Mouse (Mus musculus): Measurements from ENCODE around the gene Slc18b1. TPM values are rescaled to one million over a fixed set of nuclear protein-coding genes. Genes with fewer than 3 reads are reported as not detected.

Gene Slc18b1
- polyA plus RNA-seq, 1 experiment: 7.0 TPM

DNA sequence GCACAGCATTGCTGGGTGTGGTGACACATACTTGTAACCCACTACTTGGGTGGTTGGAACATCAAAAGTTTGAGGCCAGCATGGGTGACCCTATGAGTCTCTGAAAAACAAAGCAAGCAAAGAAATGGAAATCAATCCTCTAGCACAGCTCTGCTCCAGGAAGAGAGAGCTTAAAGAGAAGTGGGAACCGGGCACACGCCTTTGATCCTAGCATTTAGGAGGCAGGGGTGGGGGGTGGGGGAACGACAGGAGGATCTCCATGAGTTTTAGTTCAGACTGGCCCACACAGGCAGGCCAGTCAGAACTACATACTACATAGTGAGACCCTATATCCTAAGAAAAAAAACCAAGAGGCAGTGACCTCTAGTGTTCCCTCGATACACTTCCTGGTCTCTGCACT is 9.4 kb downstream of the Slc18b1 start:
- Histone ChIP-seq H3K4me3 (no peak overlapping the region), H3K4me2 (ENCODE audit: low read depth) (no peak overlapping the region), H3K27me3 (ENCODE audit: control insufficient read depth, insufficient read depth, insufficient read length) (no peaks in the 10 kb centered on the region), H3K79me2 (ENCODE audit: control insufficient read depth, insufficient read depth) (no peaks in the 10 kb centered on the region), H3K36me3 (ENCODE audit: control insufficient read depth, insufficient read depth) (peaks cover 13% of the 10 kb centered on the region), H3ac (ENCODE audit: control insufficient read depth, insufficient read length) (no peak overlapping the region)
- no peak for TF ChIP-seq MYOG (IDR thresholded peaks at IDR 0.05; ENCODE audit: control insufficient read depth in 1 of 3, insufficient read depth in 1 of 3, insufficient read length in 2 of 3, low read depth in 2 of 3)
- no peak for TF ChIP-seq CEBPB (IDR thresholded peaks at IDR 0.05; ENCODE audit: insufficient read depth, poor library complexity, severe bottlenecking)
- no peak for TF ChIP-seq POLR2AphosphoS2 (IDR thresholded peaks at IDR 0.05; ENCODE audit: insufficient read length, low read depth)
- TF ChIP-seq REST (IDR thresholded peaks at IDR 0.05; ENCODE audit: insufficient read depth, insufficient read length): no peak
- no peak for TF ChIP-seq POLR2A (IDR thresholded peaks at IDR 0.05; ENCODE audit: insufficient read length, low read depth)
- TF ChIP-seq SRF (IDR thresholded peaks at IDR 0.05; ENCODE audit: control insufficient read depth, insufficient read length, low read depth): no peak
- no peak for TF ChIP-seq MYOD1 (IDR thresholded peaks at IDR 0.05; ENCODE audit: control insufficient read depth in 1 of 3, insufficient read length in 2 of 3, low read depth in 2 of 3)
- TF ChIP-seq USF1 (IDR thresholded peaks at IDR 0.05; ENCODE audit: low read depth): no peak
- no peak for TF ChIP-seq MAX (IDR thresholded peaks at IDR 0.05; ENCODE audit: low read depth)
- no peak for TF ChIP-seq E2F4 (IDR thresholded peaks at IDR 0.05; ENCODE audit: insufficient read depth)
- no peak for TF ChIP-seq TCF12 (IDR thresholded peaks at IDR 0.05; ENCODE audit: insufficient read depth, poor library complexity, severe bottlenecking)
- no peak for TF ChIP-seq TCF3 (IDR thresholded peaks at IDR 0.05; ENCODE audit: insufficient read length, low read depth)

DNA sequence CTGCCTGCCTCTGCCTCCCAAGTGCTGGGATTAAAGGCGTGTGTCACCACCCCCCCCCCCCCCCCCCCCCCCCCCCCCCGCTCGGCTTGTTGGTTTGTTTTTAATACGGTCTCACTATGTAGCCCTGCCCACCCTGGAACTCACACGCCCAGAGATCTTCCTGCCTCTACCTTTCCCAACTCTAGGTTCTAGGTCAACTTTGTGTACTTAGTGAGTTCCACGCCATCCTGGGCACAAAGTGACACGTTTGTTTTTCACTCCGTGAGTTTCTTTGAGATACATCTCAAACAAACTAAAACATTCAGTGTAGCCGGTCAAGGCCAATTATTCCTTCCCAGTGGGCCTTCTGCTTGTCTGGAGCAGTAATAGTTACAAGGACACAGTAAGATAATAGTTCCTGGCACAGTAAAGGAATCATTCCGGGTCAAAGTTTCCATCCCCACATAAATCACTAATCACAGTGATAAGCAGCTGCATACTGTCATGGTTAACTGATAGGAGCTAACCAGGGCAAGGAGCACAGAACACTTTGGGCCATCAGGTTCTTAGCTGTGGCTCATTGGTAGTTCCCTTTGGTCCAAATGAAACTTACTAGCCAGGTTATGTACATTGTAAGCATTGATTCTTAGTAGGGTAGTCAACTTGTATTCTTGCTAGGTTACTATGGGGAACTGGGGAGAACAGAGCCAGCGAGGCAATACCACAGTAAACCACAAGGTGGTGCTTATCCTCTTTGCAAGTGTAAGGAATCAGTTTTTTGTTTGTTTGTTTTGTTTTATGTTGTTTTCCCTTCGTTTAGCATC is 15.1 kb downstream of the Slc18b1 start:
- H3K4me2 ChIP-seq (ENCODE audit: low read depth): no peak overlapping the region

GRCm38 (mm10) chr10:23812438-23812759 is 15.6 kb downstream of the Slc18b1 start:
- Histone ChIP-seq H3K4me3 (no peak overlapping the region), H3K79me2 (ENCODE audit: control insufficient read depth, insufficient read depth) (no peaks in the 10 kb centered on the region), H3ac (ENCODE audit: control insufficient read depth, insufficient read length) (no peak overlapping the region), H3K4me2 (ENCODE audit: low read depth) (no peak overlapping the region), H3K27me3 (ENCODE audit: control insufficient read depth, insufficient read depth, insufficient read length) (no peaks in the 10 kb centered on the region), H3K36me3 (ENCODE audit: control insufficient read depth, insufficient read depth) (no peaks in the 10 kb centered on the region)
- TF ChIP-seq MYOD1 (IDR thresholded peaks at IDR 0.05; ENCODE audit: control insufficient read depth in 1 of 3, insufficient read length in 2 of 3, low read depth in 2 of 3) (no peak), MYOG (IDR thresholded peaks at IDR 0.05; ENCODE audit: control insufficient read depth in 1 of 3, insufficient read depth in 1 of 3, insufficient read length in 2 of 3, low read depth in 2 of 3) (no peak), CEBPB (IDR thresholded peaks at IDR 0.05; ENCODE audit: insufficient read depth, poor library complexity, severe bottlenecking) (no peak), POLR2A (IDR thresholded peaks at IDR 0.05; ENCODE audit: insufficient read length, low read depth) (no peak), REST (IDR thresholded peaks at IDR 0.05; ENCODE audit: insufficient read depth, insufficient read length) (no peak), MAX (IDR thresholded peaks at IDR 0.05; ENCODE audit: low read depth) (no peak), E2F4 (IDR thresholded peaks at IDR 0.05; ENCODE audit: insufficient read depth) (no peak), SRF (IDR thresholded peaks at IDR 0.05; ENCODE audit: control insufficient read depth, insufficient read length, low read depth) (no peak), USF1 (IDR thresholded peaks at IDR 0.05; ENCODE audit: low read depth) (no peak), POLR2AphosphoS2 (IDR thresholded peaks at IDR 0.05; ENCODE audit: insufficient read length, low read depth) (no peak), TCF12 (IDR thresholded peaks at IDR 0.05; ENCODE audit: insufficient read depth, poor library complexity, severe bottlenecking) (no peak)

More for the DNA sequence above, 15.1 kb downstream of the Slc18b1 start:
- TF ChIP-seq SRF (IDR thresholded peaks at IDR 0.05; ENCODE audit: control insufficient read depth, insufficient read length, low read depth) (no peak), MYOG (IDR thresholded peaks at IDR 0.05; ENCODE audit: control insufficient read depth in 1 of 3, insufficient read depth in 1 of 3, insufficient read length in 2 of 3, low read depth in 2 of 3) (no peak), TCF12 (IDR thresholded peaks at IDR 0.05; ENCODE audit: insufficient read depth, poor library complexity, severe bottlenecking) (no peak), CEBPB (IDR thresholded peaks at IDR 0.05; ENCODE audit: insufficient read depth, poor library complexity, severe bottlenecking) (no peak), E2F4 (IDR thresholded peaks at IDR 0.05; ENCODE audit: insufficient read depth) (no peak)
- Histone ChIP-seq H3ac (ENCODE audit: control insufficient read depth, insufficient read length) (no peak overlapping the region), H3K36me3 (ENCODE audit: control insufficient read depth, insufficient read depth) (no peaks in the 10 kb centered on the region), H3K27me3 (ENCODE audit: control insufficient read depth, insufficient read depth, insufficient read length) (no peaks in the 10 kb centered on the region), H3K79me2 (ENCODE audit: control insufficient read depth, insufficient read depth) (no peaks in the 10 kb centered on the region), H3K4me3 (no peak overlapping the region)

DNA sequence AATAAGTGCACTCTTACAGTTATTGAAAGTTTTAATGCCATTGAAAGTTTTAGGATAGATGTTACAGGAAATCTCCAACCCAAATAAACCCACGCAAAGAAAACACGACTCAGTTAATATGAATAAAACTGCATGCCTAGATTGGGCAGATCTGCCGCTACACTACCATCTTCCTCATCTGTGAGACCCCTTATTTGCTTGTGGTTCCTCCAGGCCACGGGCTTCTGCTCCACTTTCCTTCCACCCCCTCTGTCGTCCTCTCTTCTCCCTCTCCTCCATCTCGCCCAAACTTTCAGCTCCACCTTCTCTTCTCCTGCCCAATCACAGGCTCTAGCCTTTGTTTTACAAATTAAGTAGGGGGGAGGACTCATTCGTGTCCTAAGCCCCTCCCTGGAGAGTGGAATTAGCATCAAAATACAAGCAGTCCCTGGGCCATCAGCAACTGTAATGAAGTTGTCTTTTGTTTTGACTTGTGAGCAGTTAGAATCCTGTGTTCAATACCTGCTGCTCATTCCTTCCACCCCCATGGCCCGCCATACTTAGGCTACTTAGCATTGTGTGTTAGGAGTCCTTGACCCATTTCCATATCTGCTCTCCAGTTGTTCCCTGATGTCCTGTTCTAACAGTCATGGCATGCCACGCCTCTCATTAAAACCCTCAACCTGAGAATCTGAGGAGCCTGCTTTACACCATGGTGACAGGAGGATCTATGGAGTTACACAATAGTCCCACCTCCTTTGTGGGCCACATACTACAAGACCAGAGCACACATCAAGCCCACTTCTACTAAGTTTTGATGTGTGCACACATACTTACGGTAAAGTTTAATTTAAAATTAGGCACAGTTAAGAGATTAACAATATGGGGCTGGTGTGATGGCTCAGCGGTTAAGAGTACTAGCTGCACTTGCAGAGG is 16.3 kb downstream of the Slc18b1 start:
- H3K27me3 ChIP-seq (ENCODE audit: control insufficient read depth, insufficient read depth, insufficient read length): no peaks in the 10 kb centered on the region
- no peak overlapping the region for H3ac ChIP-seq (ENCODE audit: control insufficient read depth, insufficient read length)
- H3K4me3 ChIP-seq: no peak overlapping the region
- H3K4me2 ChIP-seq (ENCODE audit: low read depth): no peak overlapping the region
- TF ChIP-seq MAX (IDR thresholded peaks at IDR 0.05; ENCODE audit: low read depth): no peak
- TF ChIP-seq MYOD1 (IDR thresholded peaks at IDR 0.05; ENCODE audit: control insufficient read depth in 1 of 3, insufficient read length in 2 of 3, low read depth in 2 of 3): no peak
- no peak for TF ChIP-seq POLR2A (IDR thresholded peaks at IDR 0.05; ENCODE audit: insufficient read length, low read depth)
- no peak for TF ChIP-seq TCF3 (IDR thresholded peaks at IDR 0.05; ENCODE audit: insufficient read length, low read depth)
- TF ChIP-seq POLR2AphosphoS2 (IDR thresholded peaks at IDR 0.05; ENCODE audit: insufficient read length, low read depth): no peak
- no peak for TF ChIP-seq MYOG (IDR thresholded peaks at IDR 0.05; ENCODE audit: control insufficient read depth in 1 of 3, insufficient read depth in 1 of 3, insufficient read length in 2 of 3, low read depth in 2 of 3)
- no peak for TF ChIP-seq SRF (IDR thresholded peaks at IDR 0.05; ENCODE audit: control insufficient read depth, insufficient read length, low read depth)
- no peak for TF ChIP-seq USF1 (IDR thresholded peaks at IDR 0.05; ENCODE audit: low read depth)
- no peak for TF ChIP-seq REST (IDR thresholded peaks at IDR 0.05; ENCODE audit: insufficient read depth, insufficient read length)
- no peak for TF ChIP-seq E2F4 (IDR thresholded peaks at IDR 0.05; ENCODE audit: insufficient read depth)
- TF ChIP-seq CEBPB (IDR thresholded peaks at IDR 0.05; ENCODE audit: insufficient read depth, poor library complexity, severe bottlenecking): no peak
- no peak for TF ChIP-seq TCF12 (IDR thresholded peaks at IDR 0.05; ENCODE audit: insufficient read depth, poor library complexity, severe bottlenecking)
- no peaks in the 10 kb centered on the region for H3K79me2 ChIP-seq (ENCODE audit: control insufficient read depth, insufficient read depth)
- H3K36me3 ChIP-seq (ENCODE audit: control insufficient read depth, insufficient read depth): no peaks in the 10 kb centered on the region

All from myocyte (in vitro differentiated cells).